Mouse (Mus musculus): ENCODE results near the gene Syngap1.
"Not testable (repeated sequence)": the region's sequence is repeated elsewhere in the genome, so short reads cannot be mapped to it uniquely, and the experiment has no call there.

Gene Syngap1

DNA sequence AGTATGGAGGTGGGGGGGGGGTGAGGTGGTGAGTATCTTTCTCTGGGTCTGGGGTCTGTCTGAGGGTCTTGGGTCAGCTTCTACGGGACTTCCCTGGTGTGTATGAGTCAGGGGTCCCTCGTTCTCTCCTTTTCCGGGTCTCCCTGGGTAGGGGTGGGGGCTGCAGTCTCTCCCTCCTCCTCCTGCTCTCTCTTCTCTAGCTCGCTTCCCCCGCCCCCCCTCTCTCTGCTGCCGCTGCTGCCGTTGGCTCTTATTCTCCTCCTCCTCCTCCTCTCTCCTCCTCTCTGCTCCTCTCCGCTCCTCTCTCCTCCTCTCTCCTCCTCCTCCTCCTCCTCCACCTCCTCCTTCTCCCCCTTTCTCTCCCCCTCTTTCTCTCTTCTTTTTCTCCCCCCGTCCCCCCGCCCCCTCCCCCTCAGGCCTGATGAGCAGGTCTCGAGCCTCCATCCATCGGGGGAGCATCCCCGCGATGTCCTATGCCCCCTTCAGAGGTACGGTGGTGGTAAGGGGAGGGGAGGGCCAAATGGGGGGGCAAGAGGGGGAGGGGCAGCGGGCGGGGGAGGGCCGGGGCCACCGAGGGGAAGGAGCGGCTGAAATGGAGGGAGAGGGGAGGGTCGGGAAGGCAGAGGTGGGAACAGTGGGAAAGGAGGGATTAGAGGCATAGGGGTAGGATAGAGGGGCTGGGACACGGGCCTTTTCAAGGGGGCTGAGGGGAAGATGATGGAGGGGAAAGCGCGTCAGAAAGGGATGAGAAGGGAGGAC, at the start of gene Syngap1:
TSS of gene Syngap1 (plus strand) at position 223 of the 759 bp plus-strand sequence.
- DNase-seq (ENCODE audit: low read depth) = peak; percentile 43

DNA sequence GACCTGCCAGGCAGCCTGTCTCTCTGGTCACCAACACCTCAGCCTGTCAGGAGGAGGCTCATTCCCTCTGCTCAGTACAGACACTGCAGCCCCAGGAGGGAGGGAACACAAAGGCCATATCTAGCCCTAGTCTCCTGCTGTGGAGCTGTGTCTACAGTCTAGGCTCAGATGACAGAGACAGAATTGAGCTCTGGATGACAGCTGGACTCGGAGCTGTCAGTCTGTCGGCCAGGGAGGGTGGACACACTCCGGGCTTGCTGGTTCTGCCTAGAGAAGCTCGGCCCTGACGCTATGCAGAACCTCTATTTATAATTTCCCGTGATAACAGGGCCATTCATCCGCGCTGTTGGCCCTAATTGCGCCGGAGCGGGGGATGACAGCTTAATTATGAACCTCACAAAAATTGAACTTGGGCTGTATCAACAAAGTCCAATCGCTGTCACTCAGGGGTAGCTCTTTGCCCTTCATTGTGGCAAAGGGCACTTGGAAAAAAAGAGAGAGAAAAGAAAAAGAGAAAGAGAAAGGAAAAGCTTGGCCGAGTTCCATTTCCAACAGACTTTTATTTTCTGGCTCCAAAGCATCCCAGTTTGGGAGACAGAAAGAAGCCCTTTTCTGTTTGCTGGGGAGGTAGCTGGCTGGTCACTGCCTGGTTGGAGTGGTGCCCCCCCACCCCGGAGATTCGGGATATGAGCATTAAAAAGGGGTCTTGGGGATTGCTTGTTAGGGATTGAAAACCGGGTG, 48.2 kb upstream of the Syngap1 start:
- no peak for DNase-seq (ENCODE audit: low read depth)

DNA sequence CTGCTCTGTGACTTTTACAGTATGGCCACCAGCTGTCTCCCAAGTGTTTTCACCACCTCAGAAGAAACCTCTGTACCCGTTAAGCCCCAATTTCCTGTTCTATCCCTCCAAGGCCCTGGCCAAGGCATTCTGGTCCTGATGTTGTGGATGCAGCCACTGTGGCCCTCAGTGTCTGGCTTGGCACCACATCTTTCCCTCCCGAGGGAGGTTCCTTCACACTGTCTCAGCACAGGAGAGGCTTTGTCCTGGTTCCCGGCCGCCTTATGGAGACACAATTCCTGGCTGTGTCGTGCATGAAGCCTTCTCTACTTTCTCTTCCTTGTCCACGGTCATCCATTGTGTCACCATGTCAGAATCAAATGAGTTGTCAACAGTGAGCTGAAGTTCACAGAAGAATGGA, 47.6 kb upstream of the Syngap1 start:
- no peak for DNase-seq (ENCODE audit: low read depth)

DNA sequence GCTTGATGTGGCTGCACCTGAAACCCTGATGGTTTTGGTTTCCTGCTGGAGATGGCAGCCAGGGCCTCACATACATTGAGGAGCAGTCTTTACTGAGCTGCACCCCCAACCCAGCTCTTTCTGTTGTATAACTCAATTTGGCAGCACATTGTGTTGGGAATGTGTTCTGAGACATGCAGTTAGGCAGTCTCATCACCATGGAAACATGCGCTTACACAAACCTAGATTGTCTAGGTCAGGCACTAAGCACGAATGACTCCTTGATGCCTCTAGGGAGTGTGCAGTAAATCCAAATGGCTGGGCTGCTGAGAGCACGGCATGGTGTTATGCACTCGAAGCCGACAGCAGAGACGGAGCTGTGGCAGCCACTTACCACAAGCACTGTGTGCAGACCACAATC, 46.7 kb upstream of the Syngap1 start:
- DNase-seq (ENCODE audit: low read depth) = no peak

DNA sequence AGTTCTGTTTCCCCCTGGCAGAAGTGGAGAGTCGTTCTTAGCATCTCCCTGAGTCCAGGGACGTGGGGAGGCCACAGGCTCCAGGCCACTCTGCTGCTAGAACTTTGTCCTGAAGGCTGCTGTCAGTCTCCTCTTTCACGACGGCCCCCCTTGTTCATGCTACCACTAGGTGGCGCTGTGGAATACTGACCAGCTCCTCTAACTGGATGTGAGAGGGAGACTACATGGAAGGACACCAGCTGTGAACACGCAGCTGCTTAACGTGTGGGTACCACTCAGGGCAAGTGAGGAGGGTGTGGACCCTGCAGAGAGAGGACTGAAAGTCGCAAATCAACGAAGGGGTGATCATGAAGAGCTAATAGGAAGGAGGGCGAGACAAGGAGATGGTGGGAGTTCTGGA, 45.5 kb upstream of the Syngap1 start:
- peak; percentile 81 for DNase-seq (ENCODE audit: low read depth)

DNA sequence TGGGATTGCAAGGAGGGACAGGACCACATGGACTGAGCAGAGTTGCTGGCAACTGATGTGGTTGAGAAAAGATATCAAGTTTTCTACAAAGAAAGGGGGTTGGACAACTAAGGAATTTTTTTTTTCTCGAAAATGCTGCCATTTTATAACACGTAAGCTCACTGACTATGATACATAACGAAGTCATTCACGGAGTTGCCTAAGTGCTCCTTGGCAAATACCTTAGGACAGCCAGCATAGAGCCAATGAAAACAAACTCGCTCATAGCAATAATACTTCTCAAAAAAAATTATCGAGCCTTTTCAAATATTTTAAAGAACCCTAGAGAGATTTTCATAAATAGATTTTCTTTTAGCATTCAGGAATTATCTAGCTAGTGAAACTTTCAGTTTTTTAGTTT, 40.1 kb upstream of the Syngap1 start:
- DNase-seq (ENCODE audit: low read depth) = no peak

DNA sequence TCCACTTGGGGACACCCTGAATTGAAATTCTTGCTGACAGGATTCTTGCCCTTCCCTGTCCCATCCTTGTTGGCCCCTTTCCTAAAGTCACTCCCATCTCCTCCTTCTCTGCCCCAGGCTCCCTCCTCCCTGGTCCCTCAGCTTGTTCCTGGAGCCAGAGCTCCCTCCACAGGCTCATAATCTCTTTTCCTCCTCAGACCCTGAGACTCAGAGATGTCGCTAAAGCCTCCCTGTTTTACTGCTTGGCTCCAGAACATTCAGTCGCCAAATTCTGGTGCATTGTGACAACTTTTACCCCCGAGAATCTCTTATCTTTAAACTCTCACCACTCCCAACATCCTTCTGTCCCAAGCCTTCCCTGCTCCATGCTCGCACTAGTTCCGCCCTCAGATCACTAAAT, 36.7 kb upstream of the Syngap1 start:
- no peak for DNase-seq (ENCODE audit: low read depth)

DNA sequence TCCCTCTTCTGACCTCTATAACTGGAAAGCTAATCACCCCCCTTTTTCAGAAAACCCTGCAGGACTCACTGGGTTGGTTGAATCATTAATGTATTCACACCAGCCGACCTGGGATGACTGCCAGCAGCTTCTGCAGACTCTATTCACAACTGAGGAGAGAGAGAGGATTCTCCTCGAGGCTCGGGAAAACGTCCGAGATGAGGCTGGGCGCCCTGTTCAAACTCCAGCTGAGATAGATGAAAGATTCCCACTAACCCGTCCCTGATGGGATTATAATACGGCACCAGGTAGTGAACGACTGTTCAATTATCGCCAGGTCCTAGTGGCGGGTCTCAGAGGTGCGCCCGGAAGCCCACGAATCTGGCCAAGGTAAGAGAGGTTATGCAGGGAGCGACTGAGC, 33.5 kb upstream of the Syngap1 start:
- DNase-seq (ENCODE audit: low read depth) = not testable (repeated sequence)

DNA sequence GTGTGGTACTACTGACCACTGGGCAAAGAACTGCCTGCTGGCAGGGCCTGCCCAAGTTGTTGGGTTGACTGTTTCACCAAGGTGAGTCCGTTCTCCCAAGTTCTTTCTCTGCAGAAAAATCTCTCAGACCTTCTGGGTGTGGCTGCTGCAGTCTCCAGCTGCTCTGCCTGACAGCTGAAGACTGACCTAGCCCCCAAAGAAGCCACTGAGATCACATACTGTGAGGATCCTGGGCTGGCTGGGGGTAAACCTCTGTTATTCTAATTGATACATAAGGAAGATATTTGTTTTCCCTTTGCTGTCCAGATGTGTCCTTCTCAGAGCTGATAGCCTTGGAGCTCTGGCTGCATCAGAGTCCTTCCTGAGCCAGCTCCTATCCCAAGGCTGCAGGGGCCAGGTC, 25.8 kb upstream of the Syngap1 start:
- no peak for DNase-seq (ENCODE audit: low read depth)

DNA sequence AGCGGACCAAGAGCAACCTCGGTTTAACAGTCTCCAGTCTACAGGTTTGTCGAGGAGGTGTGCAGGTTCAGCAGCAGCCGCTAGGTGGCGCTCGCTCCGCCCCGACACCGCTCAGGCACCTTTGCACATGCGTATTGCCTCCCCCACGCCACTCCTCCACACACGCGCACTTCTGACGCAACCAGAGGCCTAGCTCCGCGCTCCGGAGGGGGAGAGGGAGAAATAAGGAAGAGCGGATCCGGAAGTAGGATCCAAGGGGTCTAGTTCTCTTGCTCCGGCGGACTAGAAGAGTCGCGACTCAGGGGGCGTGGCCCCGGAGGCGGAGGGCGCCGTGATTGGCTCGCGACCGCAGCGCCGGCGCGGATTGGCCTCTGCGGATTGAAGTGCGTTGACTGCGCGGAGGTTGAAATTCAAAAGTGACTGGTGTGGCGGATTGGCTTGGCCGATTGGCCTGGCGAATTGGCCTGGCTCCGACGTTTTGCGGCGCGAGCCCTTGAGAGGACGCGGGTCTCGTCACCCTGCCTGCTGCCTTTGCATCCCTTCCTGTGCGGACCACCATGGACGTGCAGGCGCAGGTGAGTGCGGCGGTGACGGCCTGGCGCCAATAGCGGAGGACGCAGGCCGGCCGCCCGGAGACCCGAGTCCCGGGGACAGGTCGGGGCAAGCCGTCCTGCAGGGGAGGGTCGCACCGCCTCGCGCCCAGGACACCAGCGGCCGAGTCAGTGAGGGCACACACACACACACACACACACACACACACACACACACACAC, 24.2 kb upstream of the Syngap1 start, which contains the start of gene Kifc5b:
TSS of gene Kifc5b (plus strand) at position 381 of the 772 bp plus-strand sequence.
- DNase-seq (ENCODE audit: low read depth) = peak; percentile 99

DNA sequence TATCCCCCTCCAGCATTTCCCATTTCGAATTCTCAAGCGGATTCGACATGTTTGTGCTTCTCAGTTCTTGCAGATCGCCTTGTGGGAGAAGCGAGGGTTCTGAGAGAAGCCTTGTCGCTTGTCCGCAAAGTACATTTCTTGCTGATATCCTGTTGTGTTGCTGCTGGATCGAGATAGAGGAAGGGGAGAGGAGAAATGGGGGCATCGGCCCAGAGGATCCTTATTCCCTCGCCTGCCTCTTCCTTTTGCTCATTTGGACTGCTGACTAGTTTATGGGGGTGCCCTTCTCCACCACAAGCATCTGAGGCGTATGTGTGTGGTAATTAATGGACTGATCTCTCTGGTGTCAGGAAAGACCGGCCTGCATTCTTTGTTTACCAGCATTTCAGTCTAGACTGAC, 23.5 kb upstream of the Syngap1 start:
- DNase-seq (ENCODE audit: low read depth) = peak; percentile 28

DNA sequence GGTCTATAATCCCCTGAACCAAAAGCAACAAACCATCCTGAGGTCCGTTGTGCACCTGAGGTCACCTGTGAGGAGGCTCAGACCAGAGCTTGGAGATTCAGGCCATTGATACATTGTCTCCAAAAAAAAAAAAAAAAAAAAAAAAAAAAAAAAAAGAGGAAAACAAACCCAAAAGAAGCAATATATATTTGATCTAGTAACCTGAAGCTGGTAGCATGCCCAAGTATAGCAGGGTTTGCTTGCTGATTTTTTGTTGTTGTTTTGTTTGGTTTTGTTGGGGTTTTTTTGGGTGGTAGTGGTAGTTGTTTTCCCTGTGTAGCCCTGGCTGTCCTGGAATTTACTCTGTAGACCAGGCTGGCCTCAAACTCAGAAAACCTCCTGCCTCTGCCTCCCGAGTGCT, 22.7 kb upstream of the Syngap1 start:
- no peak for DNase-seq (ENCODE audit: low read depth)

DNA sequence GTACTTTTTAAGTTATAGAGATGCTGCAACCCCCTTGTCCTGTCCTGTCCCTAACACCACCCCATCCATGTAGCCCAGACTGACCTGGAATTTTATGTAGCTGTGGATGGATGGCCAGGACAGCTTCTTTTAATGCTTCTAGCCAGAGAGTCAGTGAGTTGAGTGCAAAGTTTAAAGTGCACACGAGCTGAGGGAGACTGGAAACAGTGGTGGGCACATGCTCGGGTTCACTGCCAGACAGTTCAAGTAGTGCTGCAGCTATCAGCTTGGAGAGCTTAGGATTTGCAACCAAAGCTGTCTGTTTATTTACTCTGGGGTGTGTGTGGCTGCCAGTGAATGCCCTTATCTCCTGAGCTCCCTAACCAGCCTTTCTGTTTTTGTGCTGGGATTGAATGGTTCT, 21.5 kb upstream of the Syngap1 start:
- not testable (repeated sequence) for DNase-seq (ENCODE audit: low read depth)

DNA sequence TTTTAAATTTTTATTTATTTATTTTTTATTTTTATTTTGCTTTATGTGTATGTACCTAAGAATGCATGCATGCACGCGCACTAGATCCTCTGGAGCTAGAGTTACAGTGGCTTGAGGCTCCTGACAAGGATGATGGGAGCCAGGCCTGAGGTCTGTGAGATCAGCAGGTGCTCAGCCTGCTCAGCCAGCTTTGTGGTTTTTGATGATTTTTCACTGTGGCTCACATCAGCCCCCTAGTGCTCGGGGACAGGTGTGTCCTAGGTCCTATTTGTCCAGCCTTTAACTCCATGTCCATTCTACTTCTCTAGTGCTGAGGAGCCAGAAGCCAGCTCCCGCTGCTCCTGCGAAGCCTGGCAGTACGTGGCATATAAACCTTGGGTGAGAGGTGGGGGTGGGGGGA, 18.7 kb upstream of the Syngap1 start:
- DNase-seq (ENCODE audit: low read depth) = not testable (repeated sequence)

DNA sequence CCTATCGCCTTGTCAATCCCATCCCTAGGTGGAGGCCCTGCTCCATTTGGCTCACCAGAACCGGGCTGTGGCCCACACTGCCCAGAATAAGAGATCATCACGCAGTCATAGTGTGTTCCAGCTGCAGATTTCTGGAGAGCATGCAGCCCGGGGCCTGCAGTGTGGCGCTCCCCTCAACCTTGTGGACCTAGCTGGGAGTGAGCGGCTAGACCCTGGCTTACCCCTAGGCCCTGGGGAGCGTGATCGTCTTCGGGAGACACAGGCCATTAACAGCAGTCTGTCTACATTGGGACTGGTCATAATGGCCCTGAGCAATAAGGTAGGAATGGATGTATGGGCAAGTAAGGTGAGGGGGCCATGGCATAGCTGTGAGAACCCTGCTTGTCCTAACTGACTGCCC, 15.6 kb upstream of the Syngap1 start:
- DNase-seq (ENCODE audit: low read depth) = not testable (repeated sequence)

DNA sequence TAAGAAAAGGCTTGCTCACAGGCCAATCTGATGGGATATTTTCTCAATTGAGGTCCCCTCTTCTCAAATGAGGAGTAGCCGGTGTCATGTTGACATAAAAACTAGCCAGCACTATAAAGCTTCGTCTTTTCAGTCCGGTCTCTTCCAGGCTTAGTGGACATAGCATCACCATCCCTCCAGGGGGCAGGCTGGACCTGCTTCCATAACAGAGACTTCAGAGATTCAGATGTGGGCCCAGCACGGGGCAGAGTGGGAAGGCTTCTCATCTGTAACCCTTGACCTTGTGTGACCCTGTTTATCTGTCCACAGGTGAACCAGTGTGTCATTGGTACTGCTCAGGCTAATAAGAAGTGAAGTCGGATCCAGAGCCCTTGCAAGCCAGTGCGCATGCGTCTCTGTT, 9.3 kb upstream of the Syngap1 start:
- peak; percentile 67 for DNase-seq (ENCODE audit: low read depth)

DNA sequence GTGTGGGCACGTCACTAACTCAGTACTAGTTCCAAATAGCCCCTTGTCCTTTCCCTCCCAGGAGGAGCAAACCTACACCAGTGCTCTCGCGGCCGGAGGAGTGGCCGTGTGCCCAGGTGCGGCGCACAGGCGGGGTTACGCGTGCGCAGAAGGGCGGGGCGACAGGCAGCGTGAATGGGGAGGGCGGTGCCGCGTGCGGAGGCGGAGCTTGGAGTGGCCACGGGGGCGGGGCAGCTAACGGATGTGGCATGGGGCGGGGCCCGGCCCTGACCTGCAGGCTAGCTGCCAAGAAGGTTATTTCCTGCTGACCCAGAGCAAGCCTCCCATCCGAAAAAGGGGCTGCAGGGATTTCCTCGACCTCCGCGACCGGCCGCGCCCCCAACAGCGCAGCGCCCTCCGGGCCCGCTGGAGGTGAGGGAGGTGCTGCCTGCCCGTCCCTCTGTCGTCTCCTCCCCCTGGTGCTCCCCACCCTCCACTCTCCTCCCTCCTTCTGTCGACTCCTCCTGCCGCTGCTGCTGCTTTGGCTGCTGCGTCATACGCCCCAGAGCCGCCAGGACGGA, 8.1 kb upstream of the Syngap1 start, which contains the start of gene Phf1:
TSS of gene Phf1 (plus strand) at position 214 of the 560 bp plus-strand sequence.
- DNase-seq (ENCODE audit: low read depth) = peak; percentile 86

DNA sequence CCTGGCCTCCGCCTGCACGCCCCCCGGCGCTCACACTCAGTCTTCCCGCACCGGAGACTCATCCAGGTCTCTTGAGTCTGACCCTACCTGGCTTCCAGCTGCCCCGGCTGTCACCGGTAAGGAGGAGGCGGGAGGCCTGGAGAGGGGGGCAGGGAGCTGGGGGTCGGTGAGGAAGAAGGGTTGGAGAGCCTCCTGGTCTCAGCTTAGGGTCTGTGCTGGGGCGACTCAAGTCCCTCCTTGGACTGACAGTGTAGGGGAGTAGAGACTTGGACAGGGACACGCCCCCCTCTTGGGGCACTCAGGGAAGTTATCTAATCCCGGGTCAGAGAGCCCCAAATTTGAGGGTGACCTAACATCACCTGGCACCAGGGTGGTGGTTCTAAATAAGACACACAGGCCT, 7.6 kb upstream of the Syngap1 start:
- no peak for DNase-seq (ENCODE audit: low read depth)

DNA sequence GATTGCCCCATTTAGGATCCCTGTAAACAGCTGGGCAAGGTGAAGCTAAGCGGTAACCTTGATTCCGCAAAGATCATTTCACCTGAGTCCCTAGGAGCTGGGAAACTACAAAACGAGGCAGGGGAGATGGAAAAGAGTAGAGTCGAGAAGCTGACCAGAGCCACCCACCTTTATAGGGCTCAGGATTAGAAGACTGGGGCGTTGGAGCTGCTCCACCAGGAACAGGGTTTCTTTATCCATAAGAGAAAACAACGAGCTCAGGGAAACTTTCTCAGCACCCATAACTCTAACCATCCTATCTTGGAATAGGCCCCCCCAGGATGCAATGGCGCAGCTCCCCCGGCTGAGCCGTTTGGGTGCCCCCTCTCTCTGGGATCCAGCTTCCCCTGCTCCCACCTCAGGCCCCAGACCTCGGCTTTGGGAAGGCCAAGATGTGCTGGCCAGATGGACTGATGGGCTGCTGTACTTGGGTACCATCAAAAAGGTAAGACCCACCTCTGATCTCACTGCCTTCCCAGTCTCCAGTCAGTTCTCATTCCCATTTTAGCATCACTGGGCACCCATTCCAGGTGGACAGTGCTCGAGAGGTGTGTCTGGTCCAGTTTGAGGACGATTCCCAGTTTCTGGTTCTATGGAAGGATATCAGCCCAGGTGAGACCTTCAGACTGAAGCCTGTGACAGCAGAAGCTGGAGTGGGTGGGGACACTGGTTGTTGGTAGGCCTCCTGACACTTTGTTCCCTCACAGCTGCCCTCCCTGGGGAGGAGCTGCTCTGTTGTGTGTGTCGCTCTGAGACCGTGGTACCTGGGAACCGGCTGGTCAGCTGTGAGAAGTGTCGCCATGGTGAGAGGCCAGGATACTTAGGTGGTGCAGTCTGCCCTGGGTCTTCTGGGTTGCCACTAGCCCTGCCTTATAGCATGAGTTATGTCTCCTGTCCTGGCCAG, 6.9 kb upstream of the Syngap1 start:
- DNase-seq (ENCODE audit: low read depth) = no peak

DNA sequence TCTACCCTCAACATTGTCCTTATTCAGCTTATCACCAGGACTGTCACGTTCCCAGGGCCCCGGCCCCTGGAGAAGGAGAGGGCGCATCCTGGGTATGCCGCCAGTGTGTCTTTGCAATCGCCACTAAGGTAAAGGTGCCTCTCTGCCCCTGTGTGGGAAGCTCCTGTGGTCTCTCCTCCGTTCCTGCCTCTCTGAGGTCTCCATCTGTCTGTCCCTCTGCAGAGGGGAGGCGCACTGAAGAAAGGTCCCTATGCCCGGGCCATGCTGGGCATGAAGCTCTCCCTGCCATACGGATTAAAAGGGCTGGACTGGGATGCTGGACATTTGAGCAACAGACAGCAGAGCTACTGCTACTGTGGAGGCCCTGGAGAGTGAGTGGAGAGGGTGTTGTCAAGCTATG, 6.0 kb upstream of the Syngap1 start:
- DNase-seq (ENCODE audit: low read depth) = no peak

DNA sequence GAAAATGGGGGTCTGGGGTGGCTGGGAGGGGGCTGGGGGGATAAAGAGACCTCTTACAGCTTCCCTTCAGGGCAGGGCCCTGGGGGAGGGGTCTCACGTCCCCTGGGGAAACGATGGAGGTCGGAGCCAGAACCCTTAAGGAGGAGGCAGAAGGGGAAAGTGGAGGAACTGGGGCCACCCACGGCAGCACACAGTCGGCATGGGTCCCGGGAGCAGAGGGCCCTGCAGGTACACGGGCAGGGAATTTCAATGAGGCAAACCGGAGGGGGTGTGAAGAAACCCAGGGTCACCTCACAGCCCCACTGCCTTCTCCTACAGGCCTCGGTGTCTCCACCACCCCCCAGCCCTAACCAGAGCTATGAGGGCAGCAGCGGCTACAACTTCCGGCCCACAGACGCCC, 4.6 kb upstream of the Syngap1 start:
- DNase-seq (ENCODE audit: low read depth) = no peak

All from 416B (cell line).